Mouse (Mus musculus): ENCODE results near the gene Mapk13. TPM values are rescaled to one million over a fixed set of nuclear protein-coding genes. Genes with fewer than 3 reads are reported as not detected.
"Not testable (repeated sequence)": the region's sequence is repeated elsewhere in the genome, so short reads cannot be mapped to it uniquely, and the experiment has no call there.

Mapk13 gene
- total RNA-seq (2015; ENCODE audit: low replicate concordance) (4.6 and 9.8 TPM in 2 replicates), total RNA-seq (2017; ENCODE audit: low replicate concordance) (2.9 and 11.3 TPM in 2 replicates)

GRCm38 (mm10) chr17:28769121-28769874 is at the start of gene Mapk13:
Gene Mapk13 (plus strand): TSS chr17:28769297.
- no peak for ATAC-seq (replicated peaks; ENCODE audit: low FRiP score, poor library complexity, severe bottlenecking)

DNA sequence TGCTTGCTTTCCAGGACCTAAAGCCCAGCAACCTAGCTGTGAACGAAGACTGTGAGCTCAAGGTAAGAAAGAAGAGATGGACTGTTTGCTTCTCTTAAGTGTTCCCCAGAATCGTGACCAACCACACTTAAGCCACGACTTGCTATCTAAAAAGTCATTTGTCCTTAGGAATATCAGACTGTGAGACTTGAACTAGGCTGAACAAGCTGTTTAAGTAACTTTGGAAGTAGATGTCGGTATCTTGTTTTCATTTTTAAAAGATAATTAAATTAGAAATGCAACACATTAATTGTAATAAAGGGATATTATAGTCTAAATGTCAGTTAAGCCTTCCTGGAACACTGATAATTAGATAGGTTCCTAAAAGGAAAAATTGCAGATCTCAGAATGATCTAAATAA is 43.3 kb upstream of the Mapk13 start, which contains the start of gene AC170998.1:
Gene AC170998.1, plus strand, starts transcription at position 301 of the 400 bp plus-strand sequence.
- no peak for ATAC-seq (replicated peaks; ENCODE audit: low FRiP score, poor library complexity, severe bottlenecking)

- ATAC-seq (replicated peaks; ENCODE audit: low FRiP score, poor library complexity, severe bottlenecking) = not testable (repeated sequence)
Measured at GRCm38 (mm10) chr17:28727511-28727910, 41.6 kb upstream of the Mapk13 start.

DNA sequence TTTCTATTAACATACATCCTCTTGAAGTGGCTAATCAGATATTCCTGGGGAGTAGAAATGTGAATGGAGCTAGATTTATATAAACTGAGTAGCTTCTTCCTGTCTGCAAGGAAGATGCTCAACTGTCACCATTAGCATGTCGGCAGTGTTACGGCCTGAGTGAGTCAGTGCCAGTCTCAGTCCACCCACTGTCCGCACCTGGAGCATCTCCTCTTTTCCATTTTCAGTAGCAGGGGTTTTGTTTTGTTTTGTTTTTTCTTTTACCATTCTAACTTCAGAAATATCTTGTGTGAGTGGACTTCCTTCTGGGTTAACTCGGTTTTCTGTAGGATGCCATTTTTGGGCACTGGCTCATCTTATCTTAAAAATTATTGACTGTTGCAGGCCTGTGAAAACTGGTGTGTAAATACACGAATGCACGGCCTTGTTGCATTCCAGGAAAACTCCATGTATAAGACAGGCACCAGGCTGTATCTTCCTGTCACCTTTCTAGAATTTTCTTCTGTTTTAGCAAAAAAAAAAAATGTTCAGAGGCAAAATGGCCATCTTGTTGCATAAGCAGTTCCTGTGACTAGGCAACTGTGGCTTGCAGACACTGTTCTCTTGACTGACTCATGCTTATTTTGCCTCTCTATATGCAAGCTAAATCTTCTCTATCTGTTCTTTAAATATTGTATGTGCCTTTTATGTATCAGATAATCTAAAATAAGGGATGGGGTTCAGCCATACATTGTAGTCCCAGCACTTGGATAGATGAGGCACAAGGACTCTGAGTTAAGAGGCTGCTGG is 33.6 kb upstream of the Mapk13 start:
- no peak for ATAC-seq (replicated peaks; ENCODE audit: low FRiP score, poor library complexity, severe bottlenecking)

DNA sequence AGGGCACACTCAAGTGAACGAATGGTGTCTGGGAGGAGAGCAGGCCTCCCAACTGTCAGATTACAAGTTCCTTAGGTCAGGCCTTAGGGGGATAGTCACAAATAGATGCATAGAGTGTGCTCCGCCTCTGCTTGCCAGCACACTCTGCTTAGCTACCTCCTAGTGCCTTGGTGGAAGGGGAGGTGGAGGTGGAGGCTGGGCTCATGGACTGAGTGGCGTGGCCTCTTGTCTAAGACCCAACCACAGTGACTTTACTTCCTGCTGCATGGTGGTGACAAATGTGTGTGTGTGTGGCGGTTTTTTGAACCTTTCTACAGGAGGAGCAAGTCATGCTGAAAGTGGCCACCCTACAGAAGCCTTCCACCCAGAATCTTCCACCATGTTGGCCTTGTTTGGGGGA is 32.6 kb upstream of the Mapk13 start:
- no peak for ATAC-seq (replicated peaks; ENCODE audit: low FRiP score, poor library complexity, severe bottlenecking)

GRCm38 (mm10) chr17:28737973-28738372 is 31.1 kb upstream of the Mapk13 start:
- no peak for ATAC-seq (replicated peaks; ENCODE audit: low FRiP score, poor library complexity, severe bottlenecking)

DNA sequence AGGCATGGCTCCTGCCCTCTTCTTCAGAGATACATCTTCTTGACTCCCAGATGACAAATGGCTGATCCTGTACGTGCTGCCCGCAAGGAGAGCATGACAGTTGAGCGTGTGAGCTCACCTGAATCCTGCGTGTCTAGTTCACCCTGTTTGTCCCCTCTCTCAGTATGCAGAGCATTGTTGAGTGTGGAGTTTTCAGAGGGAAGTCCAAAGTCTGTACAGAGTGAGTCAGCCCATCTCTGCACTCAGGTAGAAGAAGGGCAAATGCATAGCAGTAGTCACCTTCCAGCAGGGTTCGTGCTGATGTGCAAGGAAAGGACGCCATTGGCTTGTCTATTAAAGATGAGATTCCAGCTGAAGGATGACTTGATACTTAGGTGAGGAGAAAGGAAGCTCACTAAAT is 29.9 kb upstream of the Mapk13 start:
- ATAC-seq (replicated peaks; ENCODE audit: low FRiP score, poor library complexity, severe bottlenecking) = 0 out of 2 replicates have a peak, but pooled peaks have one; percentile 36

DNA sequence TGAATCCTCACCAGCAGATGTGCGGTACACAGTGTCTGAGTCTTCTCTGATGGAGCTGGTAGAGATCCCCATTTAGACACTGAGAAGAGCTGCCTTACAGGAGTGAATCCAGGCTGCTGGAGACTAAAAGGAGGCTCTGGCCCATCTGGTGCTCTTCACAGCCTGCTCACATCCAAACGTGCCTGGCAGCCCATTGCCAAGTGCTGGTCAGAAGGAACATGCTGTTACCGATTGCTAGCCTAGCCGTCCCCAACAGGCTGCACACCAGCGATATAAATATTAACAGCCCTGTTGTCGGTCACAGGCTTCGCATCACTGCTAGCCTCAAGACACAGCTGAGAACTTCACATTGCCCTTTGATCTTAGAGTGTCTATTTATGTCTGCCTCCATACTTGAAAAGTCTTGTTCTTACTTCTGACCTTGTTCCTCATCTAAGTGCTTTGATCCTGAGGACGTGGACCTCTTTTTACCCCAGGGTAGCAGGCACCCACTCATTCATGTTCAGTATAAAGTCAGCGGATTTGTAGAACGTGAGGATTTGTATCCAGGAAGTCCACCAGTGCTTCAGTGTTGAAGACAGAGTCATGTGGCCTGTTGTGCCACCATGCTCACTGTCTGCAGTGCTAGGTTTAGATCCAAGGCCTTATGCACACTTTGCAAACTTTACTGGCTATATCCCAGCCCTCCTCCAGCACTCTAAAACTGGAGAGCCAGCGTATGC is 25.8 kb upstream of the Mapk13 start:
- no peak for ATAC-seq (replicated peaks; ENCODE audit: low FRiP score, poor library complexity, severe bottlenecking)

- 0 out of 2 replicates have a peak, but pooled peaks have one; percentile 37 for ATAC-seq (replicated peaks; ENCODE audit: low FRiP score, poor library complexity, severe bottlenecking)
Measured at GRCm38 (mm10) chr17:28743916-28744315, 25.2 kb upstream of the Mapk13 start.

GRCm38 (mm10) chr17:28745773-28746172 is 23.3 kb upstream of the Mapk13 start:
- ATAC-seq (replicated peaks; ENCODE audit: low FRiP score, poor library complexity, severe bottlenecking) = no peak

- no peak for ATAC-seq (replicated peaks; ENCODE audit: low FRiP score, poor library complexity, severe bottlenecking)
Measured at GRCm38 (mm10) chr17:28748001-28748400, 21.1 kb upstream of the Mapk13 start.

- no peak for ATAC-seq (replicated peaks; ENCODE audit: low FRiP score, poor library complexity, severe bottlenecking)
Measured at GRCm38 (mm10) chr17:28750580-28750979, 18.5 kb upstream of the Mapk13 start.

DNA sequence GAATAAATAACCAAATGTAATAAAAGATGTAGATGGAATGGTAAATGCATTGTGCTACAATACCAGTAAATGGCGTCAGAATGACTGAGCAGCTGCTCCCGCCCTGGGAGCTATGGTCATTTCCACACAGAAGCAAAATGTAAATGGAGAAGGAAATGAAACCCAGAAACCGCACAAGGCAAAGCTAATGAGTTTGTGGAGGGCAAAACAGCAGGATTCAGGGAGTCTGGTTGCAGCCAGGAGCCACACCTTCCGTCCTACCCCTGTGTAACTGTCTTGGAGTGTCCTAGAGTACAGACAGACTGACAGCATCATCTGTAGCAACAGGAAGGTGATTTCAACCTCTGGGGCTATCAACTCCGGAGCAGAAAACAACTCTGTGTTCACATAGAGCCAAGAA is 12.7 kb upstream of the Mapk13 start:
- ATAC-seq (replicated peaks; ENCODE audit: low FRiP score, poor library complexity, severe bottlenecking) = no peak

GRCm38 (mm10) chr17:28757470-28757869 is 11.6 kb upstream of the Mapk13 start:
- ATAC-seq (replicated peaks; ENCODE audit: low FRiP score, poor library complexity, severe bottlenecking) = no peak

GRCm38 (mm10) chr17:28760736-28761312 is 8.3 kb upstream of the Mapk13 start:
- ATAC-seq (replicated peaks; ENCODE audit: low FRiP score, poor library complexity, severe bottlenecking) = no peak

- peak; percentile 88 for ATAC-seq (replicated peaks; ENCODE audit: low FRiP score, poor library complexity, severe bottlenecking)
Measured at GRCm38 (mm10) chr17:28761871-28762270, 7.2 kb upstream of the Mapk13 start.

DNA sequence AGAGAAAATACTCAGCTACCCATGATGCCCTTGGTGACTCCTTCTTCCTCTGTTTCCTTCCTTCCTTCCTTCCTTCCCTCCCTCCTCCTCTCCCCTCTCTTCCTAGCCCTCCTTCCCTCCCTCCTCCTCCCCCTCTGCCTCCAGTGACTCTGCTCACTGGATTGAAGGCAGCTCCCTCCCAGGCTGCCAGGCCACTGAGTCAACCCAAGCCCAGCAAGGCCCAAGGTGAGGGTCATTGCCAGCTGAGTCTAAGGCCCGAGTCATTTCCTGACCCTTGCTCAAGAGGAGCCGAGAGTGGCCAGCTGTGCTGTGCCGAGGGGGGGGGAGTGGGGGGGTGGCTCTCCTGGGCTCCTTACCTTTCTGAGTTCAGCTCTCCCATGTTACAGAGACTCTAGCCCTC is 2.9 kb upstream of the Mapk13 start:
- no peak for ATAC-seq (replicated peaks; ENCODE audit: low FRiP score, poor library complexity, severe bottlenecking)

- no peak for ATAC-seq (replicated peaks; ENCODE audit: low FRiP score, poor library complexity, severe bottlenecking)
Measured at GRCm38 (mm10) chr17:28766781-28767515, 2.1 kb upstream of the Mapk13 start.

GRCm38 (mm10) chr17:28769875-28770421 is 851 bp downstream of the Mapk13 start:
- no peak for ATAC-seq (replicated peaks; ENCODE audit: low FRiP score, poor library complexity, severe bottlenecking)

Data from erythroblast, adult 5-6 weeks (primary cell).